Mouse (Mus musculus) lung, postnatal 25 days (tissue): Measurements from ENCODE around the gene Abhd14b.
A peak's percentile ranks its signal among the peaks of the same experiment; 100 is the strongest.

Experiments used
- DNase-seq: peaks from one replicate; pipeline ENCODE4 v3.0.0; 2022; ENCODE audit warnings: low spot score

Abhd14b gene

GRCm38 (mm10) chr9:106429221-106430014, 17.8 kb upstream of the Abhd14b start, which contains the start of gene Rpl29:
Gene Rpl29, plus strand, starts transcription at chr9:106429454.
- peak; percentile 95 for DNase-seq

DNA sequence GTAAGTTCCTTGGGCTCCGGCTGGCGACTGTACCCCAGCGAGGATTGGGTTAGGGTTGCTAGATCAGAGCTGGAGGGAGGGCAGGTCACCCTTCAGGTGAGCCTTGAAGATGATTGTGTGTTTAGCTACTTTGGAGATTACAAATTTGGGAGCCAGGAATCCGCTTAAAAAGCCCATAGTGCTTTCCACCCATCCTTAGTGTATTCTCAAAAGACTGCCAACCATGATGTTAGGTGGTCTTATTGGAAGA, 17.3 kb upstream of the Abhd14b start:
- no peak for DNase-seq

GRCm38 (mm10) chr9:106433389-106433788, 13.9 kb upstream of the Abhd14b start:
- DNase-seq: no peak

DNA sequence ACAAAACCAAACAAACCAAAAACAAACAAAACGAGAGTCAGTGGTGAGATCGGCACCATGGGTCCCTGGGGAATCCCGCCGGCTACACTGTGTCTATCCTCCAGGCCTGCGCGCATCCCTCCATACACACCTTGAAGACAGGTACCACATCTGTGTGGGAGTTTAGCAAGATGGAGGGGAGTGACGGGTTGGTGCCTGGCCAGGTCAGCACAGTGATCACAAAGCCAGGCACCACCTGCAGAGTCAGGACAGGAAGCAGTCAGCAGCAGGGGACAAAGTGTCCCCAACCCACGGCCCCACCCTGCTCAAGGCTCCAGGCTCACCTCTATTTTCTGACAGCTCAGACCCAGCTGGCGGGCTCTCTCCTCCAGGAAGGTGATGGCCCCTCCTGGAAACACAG, 10.7 kb upstream of the Abhd14b start:
- no peak for DNase-seq

DNA sequence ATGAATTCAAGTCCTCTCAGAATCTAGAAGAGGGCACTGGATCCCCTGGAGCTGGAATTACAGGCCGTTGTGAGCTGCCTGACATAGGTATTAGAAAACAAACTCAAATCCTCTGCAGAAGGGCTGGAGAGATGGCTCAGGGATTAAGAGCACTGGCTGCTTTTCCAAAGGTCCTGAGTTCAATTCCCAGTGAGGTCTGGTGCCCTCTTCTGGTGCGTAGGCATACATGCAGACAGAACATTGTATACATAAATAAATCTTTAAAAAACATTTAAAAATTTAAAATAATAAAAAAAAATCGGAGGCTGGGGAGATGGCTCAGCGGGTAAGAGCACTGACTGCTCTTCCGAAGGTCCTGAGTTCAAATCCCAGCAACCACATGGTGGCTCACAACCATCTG, 4.6 kb upstream of the Abhd14b start:
- DNase-seq: no peak

GRCm38 (mm10) chr9:106444836-106445235, 2.4 kb upstream of the Abhd14b start:
- no peak for DNase-seq

GRCm38 (mm10) chr9:106447951-106448350, 692 bp downstream of the Abhd14b start:
- no peak for DNase-seq

- DNase-seq: peak; percentile 84
These were observed 1.3 kb downstream of the Abhd14b start for GRCm38 (mm10) chr9:106448498-106449031.

- DNase-seq: no peak
These were observed 2.7 kb downstream of the Abhd14b start for GRCm38 (mm10) chr9:106449947-106450346.

DNA sequence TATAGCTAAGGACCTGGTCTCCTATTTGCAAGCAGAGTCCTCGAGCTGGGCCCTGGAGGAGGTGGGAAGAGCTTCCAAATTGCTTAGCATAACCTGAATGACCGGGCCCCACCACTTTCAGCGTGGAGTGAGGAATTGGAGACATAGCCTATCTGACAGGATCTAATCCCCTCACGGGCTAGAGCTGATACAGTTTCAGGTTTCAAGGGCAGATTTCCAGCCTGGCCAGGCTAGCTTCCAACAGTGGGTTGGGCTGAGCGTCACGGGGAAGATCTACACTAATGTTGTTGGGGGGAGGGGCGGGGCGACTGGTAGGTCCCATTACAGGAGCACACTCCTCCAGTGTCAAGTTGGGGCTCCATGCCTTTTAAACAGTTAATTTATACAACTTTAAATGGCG, 3.4 kb downstream of the Abhd14b start:
- DNase-seq: peak; percentile 51

- no peak for DNase-seq
These were observed 4.0 kb downstream of the Abhd14b start for GRCm38 (mm10) chr9:106451298-106451697.

DNA sequence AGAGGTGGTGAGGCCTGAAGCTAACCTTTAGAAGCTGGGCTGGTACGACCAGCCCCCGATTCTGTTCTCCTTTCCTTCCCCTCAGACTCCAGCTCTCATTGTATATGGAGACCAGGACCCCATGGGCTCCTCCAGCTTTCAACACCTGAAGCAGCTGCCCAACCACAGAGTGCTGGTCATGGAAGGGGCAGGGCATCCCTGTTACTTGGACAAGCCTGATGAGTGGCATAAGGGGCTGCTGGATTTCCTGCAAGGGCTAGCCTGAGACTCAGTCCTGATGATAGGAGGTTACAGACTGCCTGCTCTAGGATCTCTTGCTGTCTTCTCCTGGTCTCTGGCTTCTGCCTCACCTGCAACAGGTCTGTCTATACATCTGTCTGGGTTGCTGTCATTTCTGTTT, 4.6 kb downstream of the Abhd14b start:
- no peak for DNase-seq

GRCm38 (mm10) chr9:106452351-106452750, 5.1 kb downstream of the Abhd14b start:
- no peak for DNase-seq

- DNase-seq: no peak
These were observed 5.6 kb downstream of the Abhd14b start for GRCm38 (mm10) chr9:106452821-106453220.

DNA sequence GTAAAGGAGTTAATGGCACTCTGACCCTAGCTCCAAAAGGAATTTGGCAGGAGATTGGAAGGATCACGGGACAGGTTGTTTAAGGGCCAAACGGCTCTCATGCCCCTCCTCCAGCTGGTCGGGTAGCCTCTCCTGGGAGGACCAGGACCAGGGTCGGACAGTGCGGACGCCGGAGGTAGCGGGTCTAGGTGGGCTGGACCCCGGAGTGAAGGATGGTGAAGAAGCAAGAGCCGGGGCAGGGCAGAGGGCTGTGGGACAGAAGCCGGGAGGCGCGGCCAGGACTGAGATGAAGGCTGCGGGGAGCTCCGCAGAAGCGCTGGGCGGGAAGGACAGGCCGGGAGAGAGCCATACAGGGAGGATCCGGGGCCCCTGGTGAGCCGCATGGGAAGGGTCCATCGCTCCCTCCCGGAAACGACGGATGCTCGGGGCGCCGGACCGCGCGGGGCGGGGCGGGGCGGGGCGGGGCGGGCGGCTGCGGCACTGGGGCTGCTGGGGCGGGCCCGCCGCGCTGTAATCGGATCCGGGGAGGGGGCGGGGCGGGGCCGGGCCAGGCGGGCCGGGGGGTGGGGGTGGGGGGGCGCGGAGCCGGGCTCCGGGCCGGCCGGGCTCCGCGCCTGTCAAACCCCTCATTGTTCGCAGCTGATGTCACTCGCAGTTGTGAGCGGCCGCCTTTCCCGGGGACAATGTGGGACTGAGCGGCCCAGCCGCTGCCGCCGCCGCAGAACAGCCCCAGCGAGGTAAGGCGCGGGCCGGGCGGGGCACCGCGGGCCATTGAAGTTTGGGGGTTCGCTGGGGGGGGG, 6.2 kb downstream of the Abhd14b start, which contains the start of gene Pcbp4:
TSS of gene Pcbp4 (plus strand) at position 21 of the 800 bp plus-strand sequence.
- DNase-seq: peak; percentile 57

- DNase-seq: no peak
These were observed 7.0 kb downstream of the Abhd14b start for GRCm38 (mm10) chr9:106454071-106454761.

GRCm38 (mm10) chr9:106454888-106455681, 7.8 kb downstream of the Abhd14b start:
- no peak for DNase-seq

DNA sequence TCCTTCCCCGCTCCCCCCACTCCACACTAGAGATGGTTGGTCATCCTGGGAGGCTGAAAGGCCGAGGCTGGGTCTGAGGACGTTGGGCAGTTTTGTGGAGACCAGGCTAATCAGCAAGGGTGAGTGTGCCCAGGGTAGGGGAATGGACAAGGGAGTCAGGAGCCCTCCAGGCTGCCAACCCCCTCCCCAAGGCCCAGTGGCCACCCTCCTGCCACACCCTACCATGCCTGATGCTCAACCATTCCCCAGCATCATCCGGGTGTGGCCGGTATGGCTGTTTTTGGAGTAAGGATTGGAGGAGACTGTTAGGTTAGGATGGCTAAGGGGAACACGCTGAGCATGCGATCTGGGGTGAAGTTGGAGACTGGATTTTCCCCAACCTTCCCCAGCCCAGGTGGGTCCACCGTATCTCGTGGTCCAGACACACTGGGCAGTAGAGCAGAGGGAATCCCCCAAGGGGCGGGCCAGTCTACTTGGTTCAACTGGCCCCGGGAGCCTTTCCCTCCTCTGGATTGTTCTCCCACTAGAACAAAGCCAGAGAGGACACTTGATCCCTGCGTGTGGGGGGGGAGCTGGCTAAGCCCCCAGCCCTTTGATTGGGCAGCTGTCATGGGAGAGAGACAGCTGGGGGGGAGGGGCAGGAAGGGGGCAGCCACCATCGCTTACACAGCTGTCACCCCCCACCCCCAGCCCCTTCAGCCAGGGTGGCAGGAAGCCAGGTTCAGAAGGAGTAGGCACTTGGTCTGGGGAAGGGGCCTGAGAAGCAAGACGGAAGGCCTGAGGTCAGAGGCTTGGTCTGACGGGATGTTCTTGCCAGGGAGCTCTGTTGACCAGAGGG, 9.3 kb downstream of the Abhd14b start:
- DNase-seq: no peak

GRCm38 (mm10) chr9:106457163-106457559, 9.9 kb downstream of the Abhd14b start:
- DNase-seq: no peak

DNA sequence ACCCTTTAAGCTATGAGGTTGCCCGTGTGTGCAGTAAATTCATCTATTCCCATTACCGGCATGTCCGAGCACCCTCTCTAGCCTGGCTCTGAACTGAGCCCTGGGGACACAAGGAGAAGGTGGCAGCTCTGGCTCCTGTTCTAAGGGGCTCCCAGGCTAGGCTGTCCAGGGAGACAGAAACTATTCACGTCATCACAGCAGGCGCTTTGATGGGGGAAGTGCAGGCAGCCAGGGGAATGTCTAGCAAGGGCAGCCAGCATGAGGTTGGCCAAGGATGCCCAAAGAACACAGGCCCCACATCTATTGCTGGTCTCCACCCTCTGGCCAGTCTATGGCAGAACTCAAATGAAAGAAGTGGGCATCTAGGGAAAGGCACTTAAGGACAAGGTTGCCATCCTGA, 10.7 kb downstream of the Abhd14b start:
- DNase-seq: no peak

DNA sequence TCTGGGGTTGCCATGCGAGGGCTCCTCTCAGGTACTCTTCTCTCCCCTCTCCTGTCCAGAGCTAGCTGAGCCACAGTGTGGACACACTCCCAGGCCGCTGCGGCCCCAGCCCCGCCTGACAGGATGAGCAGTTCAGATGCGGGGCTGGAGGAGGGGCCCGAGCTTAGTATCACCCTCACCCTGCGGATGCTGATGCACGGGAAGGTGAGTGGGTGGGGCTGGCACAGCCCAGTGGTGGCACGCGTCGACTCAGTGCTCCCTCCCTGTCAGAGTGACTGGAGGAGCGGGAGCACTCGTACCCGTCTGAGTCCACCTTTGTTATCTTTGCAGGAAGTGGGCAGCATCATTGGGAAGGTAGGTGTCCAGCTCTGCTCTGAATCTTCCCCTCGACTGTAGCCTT, 12.7 kb downstream of the Abhd14b start:
- no peak for DNase-seq
